Mouse (Mus musculus): ENCODE measurements around the gene Svs4. TPM values are rescaled to one million over a fixed set of nuclear protein-coding genes. Genes with fewer than 3 reads are reported as not detected.
"Not testable (repeated sequence)": the region's sequence is repeated elsewhere in the genome, so short reads cannot be mapped to it uniquely, and the experiment has no call there.

Gene Svs4
- polyA plus RNA-seq (2012; ENCODE audit: insufficient read depth, low replicate concordance): not detected in 2 replicates

DNA sequence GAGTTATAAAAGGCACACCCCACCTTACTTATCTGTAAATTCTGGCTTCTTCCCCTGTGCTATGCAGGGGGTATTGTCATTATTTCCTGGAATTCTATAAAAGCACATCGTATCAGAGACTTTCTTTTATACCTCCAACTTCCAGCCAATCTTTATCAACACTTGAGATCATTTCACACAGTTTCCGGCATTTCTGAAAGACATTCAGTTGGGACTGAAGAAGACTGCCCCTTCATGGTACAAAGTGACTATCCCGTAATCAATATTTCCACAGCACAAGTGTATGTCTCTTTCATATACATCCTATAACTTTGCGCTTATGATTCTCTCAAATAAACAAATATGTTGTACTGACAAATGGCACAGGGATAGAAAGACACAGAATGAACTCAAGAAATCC, at the start of gene Svs4:
Svs4 (minus strand) TSS at position 101 of the 400 bp plus-strand sequence.
- H3K36me3 ChIP-seq (replicated peaks; ENCODE audit: low read length): no peaks in the 10 kb centered on the region
- no peaks in the 10 kb centered on the region for H3K9me3 ChIP-seq
- no peak for TF ChIP-seq FLI1 (IDR thresholded peaks at IDR 0.05; ENCODE audit: low read length)
- TF ChIP-seq GATA1 (IDR thresholded peaks at IDR 0.05; ENCODE audit: borderline replicate concordance, low read length): no peak

DNA sequence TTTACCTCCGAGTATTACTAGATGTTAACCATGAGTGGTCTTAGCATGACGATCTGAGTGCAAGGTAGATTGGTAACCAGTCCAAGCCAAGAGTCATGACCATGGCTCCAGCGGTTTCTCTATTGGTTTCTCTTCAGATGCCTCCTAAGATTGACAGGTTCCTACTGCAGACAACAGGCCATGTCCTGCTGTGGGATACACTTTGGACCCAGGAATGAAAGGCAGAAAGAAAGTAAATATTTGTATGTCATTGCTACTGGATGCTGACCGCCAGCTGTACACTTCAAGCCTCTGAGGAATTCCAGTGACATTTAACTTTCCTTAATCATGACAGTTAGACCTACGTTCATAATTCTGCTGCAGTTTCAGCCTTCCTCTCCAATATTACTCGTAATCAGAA, 42.7 kb upstream of the Svs4 start:
- Histone ChIP-seq H3K9me3 (peaks cover 5% of the 10 kb centered on the region), H3K36me3 (replicated peaks; ENCODE audit: low read length) (no peaks in the 10 kb centered on the region), H3K27me3 (replicated peaks) (peaks cover 7% of the 10 kb centered on the region), H3K4me1 (no peaks in the 10 kb centered on the region), H3K4me3 (replicated peaks) (no peak overlapping the region)
- TF ChIP-seq GATA1 (IDR thresholded peaks at IDR 0.05; ENCODE audit: borderline replicate concordance, low read length) (no peak), FLI1 (IDR thresholded peaks at IDR 0.05; ENCODE audit: low read length) (no peak)

More for the DNA sequence above, at the start of gene Svs4:
- H3K4me3 ChIP-seq (replicated peaks): no peak within 1 kb of the TSS
- no peaks in the 10 kb centered on the region for H3K27me3 ChIP-seq (replicated peaks)
- no peaks in the 10 kb centered on the region for H3K4me1 ChIP-seq

DNA sequence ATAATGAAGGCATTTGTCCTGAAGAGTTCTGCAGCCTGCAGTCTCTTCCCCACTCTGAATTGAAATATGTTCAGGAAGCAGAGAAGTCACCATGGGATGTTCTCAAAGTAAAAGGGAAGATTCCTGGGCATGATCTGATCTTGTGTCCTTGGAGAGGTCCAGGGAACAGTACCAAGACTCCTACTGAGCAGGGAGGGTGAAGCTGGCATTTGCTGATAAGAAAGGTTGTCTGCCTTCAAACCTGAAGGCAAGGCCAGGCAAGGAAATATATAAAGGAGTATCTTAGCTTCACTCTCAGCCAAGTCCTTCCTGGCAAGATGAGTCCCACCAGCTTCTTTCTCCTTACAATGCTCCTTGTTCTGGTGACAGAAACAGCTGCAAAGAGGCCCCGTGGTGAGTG, 38.2 kb upstream of the Svs4 start, which contains the start of gene Svs6:
Svs6 (plus strand) TSS at position 301 of the 400 bp plus-strand sequence.
- H3K4me3 ChIP-seq (replicated peaks); H3K36me3 ChIP-seq (replicated peaks; ENCODE audit: low read length); H3K9me3 ChIP-seq; H3K27me3 ChIP-seq (replicated peaks); H3K4me1 ChIP-seq: not testable (repeated sequence)

DNA sequence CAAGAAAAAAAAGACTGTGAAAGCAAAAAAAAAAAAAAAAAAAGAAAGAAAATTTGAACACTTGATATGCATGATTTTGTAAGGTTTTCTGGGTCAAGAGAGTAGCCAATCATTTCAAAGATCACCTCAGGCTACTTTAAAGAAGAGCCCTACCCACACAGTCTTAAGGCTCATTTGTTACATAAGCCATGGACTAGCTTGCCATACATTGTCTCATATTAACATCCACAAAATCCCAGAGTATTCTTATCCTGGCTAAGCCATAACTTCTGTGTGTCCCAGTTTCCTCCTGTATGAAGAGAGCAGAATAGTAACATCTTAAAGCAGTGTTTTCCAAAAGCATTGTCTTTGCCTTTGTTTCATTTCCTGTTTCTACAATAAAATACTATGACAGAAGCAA, 37.2 kb upstream of the Svs4 start:
- H3K27me3 ChIP-seq (replicated peaks): not testable (repeated sequence)

DNA sequence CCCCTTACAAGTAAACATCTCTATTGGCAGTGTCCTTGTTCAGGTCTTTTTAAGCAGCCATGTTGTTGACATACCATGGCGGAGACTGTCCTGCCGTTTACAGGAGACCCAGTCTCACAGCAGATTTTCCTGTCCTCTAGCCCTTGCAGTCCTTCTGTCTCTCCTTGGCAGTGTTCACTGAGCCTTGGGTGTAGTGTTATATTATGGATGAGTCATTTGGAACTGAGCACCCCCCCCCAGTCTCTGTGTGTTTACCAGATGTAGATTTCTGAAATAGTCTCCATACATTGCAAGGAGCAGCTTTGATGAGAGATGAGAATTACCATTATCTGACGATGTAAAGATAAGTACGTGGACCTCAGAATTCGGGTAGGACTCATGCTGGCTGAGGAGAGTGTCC, 34.3 kb upstream of the Svs4 start:
- Histone ChIP-seq H3K36me3 (replicated peaks; ENCODE audit: low read length) (no peaks in the 10 kb centered on the region), H3K4me1 (no peaks in the 10 kb centered on the region), H3K4me3 (replicated peaks) (no peak overlapping the region), H3K9me3 (no peaks in the 10 kb centered on the region), H3K27me3 (replicated peaks) (peaks cover 5% of the 10 kb centered on the region)
- TF ChIP-seq FLI1 (IDR thresholded peaks at IDR 0.05; ENCODE audit: low read length): no peak
- no peak for TF ChIP-seq GATA1 (IDR thresholded peaks at IDR 0.05; ENCODE audit: borderline replicate concordance, low read length)

More for the DNA sequence above, 37.2 kb upstream of the Svs4 start:
- not testable (repeated sequence) for H3K36me3 ChIP-seq (replicated peaks; ENCODE audit: low read length); H3K4me1 ChIP-seq; H3K9me3 ChIP-seq; H3K4me3 ChIP-seq (replicated peaks)

DNA sequence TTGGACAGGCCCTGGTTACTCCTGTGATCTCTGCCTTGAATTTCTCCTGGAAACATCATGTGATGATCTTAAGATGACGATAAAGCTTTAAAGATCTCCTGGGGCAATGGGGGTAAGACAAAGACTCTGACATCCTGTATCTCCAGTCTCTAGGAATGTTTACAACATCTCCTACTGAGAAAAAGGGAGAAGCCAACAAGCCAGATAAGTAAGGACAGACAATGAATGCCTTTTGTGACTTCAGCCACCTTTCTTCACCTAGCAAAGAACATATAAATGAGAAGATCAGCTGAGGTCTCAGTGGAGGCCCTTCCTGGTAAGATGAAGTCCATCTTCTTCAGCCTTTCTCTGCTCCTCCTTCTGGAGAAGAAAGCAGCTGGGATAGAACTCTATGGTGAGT, 10.7 kb upstream of the Svs4 start, which contains the start of gene Svs3a:
Svs3a (plus strand) TSS at position 301 of the 400 bp plus-strand sequence.
- not testable (repeated sequence) for H3K27me3 ChIP-seq (replicated peaks); H3K9me3 ChIP-seq; H3K4me3 ChIP-seq (replicated peaks); H3K4me1 ChIP-seq; H3K36me3 ChIP-seq (replicated peaks; ENCODE audit: low read length)

DNA sequence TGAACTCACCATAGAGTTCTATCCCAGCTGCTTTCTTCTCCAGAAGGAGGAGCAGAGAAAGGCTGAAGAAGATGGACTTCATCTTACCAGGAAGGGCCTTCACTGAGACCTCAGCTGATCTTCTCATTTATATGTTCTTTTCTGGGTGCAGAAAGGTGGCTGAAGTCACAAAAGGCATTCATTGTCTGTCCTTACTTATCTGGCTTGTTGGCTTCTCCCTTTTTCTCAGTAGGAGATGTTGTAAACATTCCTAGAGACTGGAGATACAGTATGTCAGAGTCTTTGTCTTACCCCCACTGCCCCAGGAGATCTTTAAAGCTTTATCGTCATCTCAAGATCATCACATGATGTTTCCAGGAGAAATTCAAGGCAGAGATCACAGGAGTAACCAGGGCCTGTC, 21.7 kb downstream of the Svs4 start, which contains the start of gene Svs3b:
Svs3b (minus strand) TSS at position 101 of the 400 bp plus-strand sequence.
- not testable (repeated sequence) for H3K9me3 ChIP-seq; H3K36me3 ChIP-seq (replicated peaks; ENCODE audit: low read length); H3K4me1 ChIP-seq; H3K27me3 ChIP-seq (replicated peaks); H3K4me3 ChIP-seq (replicated peaks)

DNA sequence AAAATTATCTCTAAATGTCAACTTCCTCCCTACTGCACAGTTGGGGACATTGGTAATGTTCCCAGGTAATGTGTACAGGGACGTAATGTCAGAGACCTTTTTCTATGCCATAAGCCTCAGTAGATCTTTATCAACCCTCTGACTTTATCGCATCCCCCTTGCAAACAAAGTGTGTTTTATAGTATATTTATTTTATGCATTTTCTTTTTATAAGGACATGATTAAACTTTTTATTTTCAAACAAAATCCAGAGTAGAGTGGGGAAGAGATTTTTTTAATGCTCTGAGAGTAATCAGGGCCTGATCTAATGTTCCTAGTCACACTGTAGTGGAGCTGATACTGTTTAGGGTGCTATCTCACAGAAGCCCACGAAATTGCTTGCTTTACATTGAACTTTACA, 39.9 kb downstream of the Svs4 start, which contains the start of gene Svs2:
Svs2 (minus strand) TSS at position 101 of the 400 bp plus-strand sequence.
- Histone ChIP-seq H3K27me3 (replicated peaks) (peaks cover 9% of the 10 kb centered on the region), H3K4me1 (no peaks in the 10 kb centered on the region), H3K9me3 (no peaks in the 10 kb centered on the region), H3K4me3 (replicated peaks) (no peak within 1 kb of the TSS), H3K36me3 (replicated peaks; ENCODE audit: low read length) (no peaks in the 10 kb centered on the region)
- TF ChIP-seq GATA1 (IDR thresholded peaks at IDR 0.05; ENCODE audit: borderline replicate concordance, low read length) (no peak), FLI1 (IDR thresholded peaks at IDR 0.05; ENCODE audit: low read length) (no peak)

DNA sequence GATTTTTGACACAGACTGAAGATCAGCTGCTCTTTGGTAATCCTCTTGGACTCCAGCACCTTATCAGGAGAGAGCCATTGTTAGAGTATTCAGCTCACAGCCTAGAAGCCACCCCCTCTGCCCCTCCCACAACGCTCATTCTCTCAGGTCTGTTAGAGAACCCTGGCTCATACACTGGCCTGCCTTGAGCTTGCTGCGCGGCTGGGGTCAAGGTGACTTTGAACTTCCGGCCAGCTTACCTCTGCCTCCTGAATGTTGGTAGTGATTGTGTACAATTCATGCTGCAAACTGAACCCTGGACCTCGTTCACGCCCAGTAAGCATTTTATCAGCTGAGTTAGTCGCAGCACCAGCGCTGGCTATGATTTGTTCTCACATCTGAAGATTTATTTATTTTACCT, 45.6 kb downstream of the Svs4 start:
- H3K9me3 ChIP-seq: no peaks in the 10 kb centered on the region
- H3K36me3 ChIP-seq (replicated peaks; ENCODE audit: low read length): no peaks in the 10 kb centered on the region
- no peaks in the 10 kb centered on the region for H3K4me1 ChIP-seq
- TF ChIP-seq FLI1 (IDR thresholded peaks at IDR 0.05; ENCODE audit: low read length) (no peak), GATA1 (IDR thresholded peaks at IDR 0.05; ENCODE audit: borderline replicate concordance, low read length) (no peak)
- H3K4me3 ChIP-seq (replicated peaks): no peak overlapping the region
- H3K27me3 ChIP-seq (replicated peaks): peaks cover 8% of the 10 kb centered on the region

DNA sequence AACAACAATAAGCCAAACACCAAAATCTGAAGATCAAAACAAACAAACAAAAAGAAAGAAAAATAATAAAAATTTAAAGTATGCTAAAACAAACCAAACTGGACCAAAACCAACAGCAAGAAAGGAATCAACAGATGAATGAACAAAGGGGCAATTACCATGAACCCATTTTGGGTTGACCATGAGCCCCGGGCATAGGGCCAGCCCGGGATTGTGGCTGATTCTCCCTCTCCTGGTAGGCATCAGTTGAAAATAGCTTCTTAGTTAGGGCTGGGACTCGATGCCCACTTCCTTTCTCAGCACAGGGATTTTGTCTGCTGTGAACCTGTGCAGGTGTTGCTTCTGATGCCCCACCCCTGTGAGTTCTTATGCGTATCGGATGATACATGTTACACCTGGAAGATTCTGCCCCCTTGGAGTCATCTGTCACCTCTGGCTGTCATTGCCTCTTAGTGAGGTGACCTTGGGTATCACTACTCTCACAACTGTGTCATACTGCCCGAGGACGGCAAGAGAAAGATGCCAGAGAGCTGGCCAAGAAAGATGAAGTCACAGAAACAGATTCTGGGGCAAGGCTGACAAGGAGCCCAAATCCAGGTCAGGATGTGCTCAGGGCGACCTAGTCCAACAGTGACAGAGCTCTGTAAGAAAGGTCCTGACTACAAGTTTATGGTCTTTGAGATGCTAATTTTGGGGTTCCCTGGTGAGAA, 49.7 kb downstream of the Svs4 start:
- no peaks in the 10 kb centered on the region for H3K9me3 ChIP-seq
- TF ChIP-seq GATA1 (IDR thresholded peaks at IDR 0.05; ENCODE audit: borderline replicate concordance, low read length) (no peak), FLI1 (IDR thresholded peaks at IDR 0.05; ENCODE audit: low read length) (no peak)
- peaks cover 7% of the 10 kb centered on the region for H3K27me3 ChIP-seq (replicated peaks)
- H3K4me1 ChIP-seq: no peaks in the 10 kb centered on the region
- no peaks in the 10 kb centered on the region for H3K36me3 ChIP-seq (replicated peaks; ENCODE audit: low read length)
- no peak overlapping the region for H3K4me3 ChIP-seq (replicated peaks)

Other genes starting within 250 kb of the Svs4 start
- gene Stk4, start 208.1 kb downstream of the Svs4 start, polyA plus RNA-seq (2012; ENCODE audit: insufficient read depth, low replicate concordance): 3.1 and 31.1 TPM in 2 replicates
- gene Tomm34, start 207.3 kb downstream of the Svs4 start, polyA plus RNA-seq (2012; ENCODE audit: insufficient read depth, low replicate concordance): 17.4 and 20.5 TPM in 2 replicates
- gene Kcns1, start 107.3 kb downstream of the Svs4 start, polyA plus RNA-seq (2012; ENCODE audit: insufficient read depth, low replicate concordance): not detected in 2 replicates
- not detected in 2 replicates for gene Wfdc5, start 95.7 kb downstream of the Svs4 start, polyA plus RNA-seq (2012; ENCODE audit: insufficient read depth, low replicate concordance)
- not detected in 2 replicates for gene Wfdc12, start 87.9 kb downstream of the Svs4 start, polyA plus RNA-seq (2012; ENCODE audit: insufficient read depth, low replicate concordance)
- not detected in 2 replicates for gene Wfdc15a, start 78.3 kb downstream of the Svs4 start, polyA plus RNA-seq (2012; ENCODE audit: insufficient read depth, low replicate concordance)
- gene Wfdc15b, start 56.8 kb downstream of the Svs4 start, polyA plus RNA-seq (2012; ENCODE audit: insufficient read depth, low replicate concordance): not detected in 2 replicates
- gene Svs2, start 40.0 kb downstream of the Svs4 start, polyA plus RNA-seq (2012; ENCODE audit: insufficient read depth, low replicate concordance): not detected in 2 replicates
- gene Svs3b, start 21.8 kb downstream of the Svs4 start, polyA plus RNA-seq (2012; ENCODE audit: insufficient read depth, low replicate concordance): not detected in 2 replicates
- gene Svs3a, start 10.8 kb upstream of the Svs4 start, polyA plus RNA-seq (2012; ENCODE audit: insufficient read depth, low replicate concordance): not detected in 2 replicates
- gene Svs6, start 38.3 kb upstream of the Svs4 start, polyA plus RNA-seq (2012; ENCODE audit: insufficient read depth, low replicate concordance): not detected in 2 replicates
- gene Svs5, start 54.3 kb upstream of the Svs4 start, polyA plus RNA-seq (2012; ENCODE audit: insufficient read depth, low replicate concordance): not detected in 2 replicates
- 10.8 and 19.1 TPM in 2 replicates for gene Slpi, start 110.6 kb upstream of the Svs4 start, polyA plus RNA-seq (2012; ENCODE audit: insufficient read depth, low replicate concordance)
- 0.18 TPM in 1 of 2 replicates, not detected in the other for gene Rbpjl, start 124.7 kb upstream of the Svs4 start, polyA plus RNA-seq (2012; ENCODE audit: insufficient read depth, low replicate concordance)
- not detected in 2 replicates for gene Matn4, start 126.7 kb upstream of the Svs4 start, polyA plus RNA-seq (2012; ENCODE audit: insufficient read depth, low replicate concordance)
- gene Sdc4, start 165.4 kb upstream of the Svs4 start, polyA plus RNA-seq (2012; ENCODE audit: insufficient read depth, low replicate concordance): 0.78 and 6.1 TPM in 2 replicates
- 63.1 and 105 TPM in 2 replicates for gene Sys1, start 178.5 kb upstream of the Svs4 start, polyA plus RNA-seq (2012; ENCODE audit: insufficient read depth, low replicate concordance)
- 2.4 TPM in 1 of 2 replicates, not detected in the other for gene Gm20458, start 182.5 kb upstream of the Svs4 start, polyA plus RNA-seq (2012; ENCODE audit: insufficient read depth, low replicate concordance)
- gene Trp53tg5, start 195.3 kb upstream of the Svs4 start, polyA plus RNA-seq (2012; ENCODE audit: insufficient read depth, low replicate concordance): not detected in 2 replicates
- gene Dbndd2, start 207.6 kb upstream of the Svs4 start, polyA plus RNA-seq (2012; ENCODE audit: insufficient read depth, low replicate concordance): 1.7 and 4.2 TPM in 2 replicates
- gene Pigt, start 219.1 kb upstream of the Svs4 start, polyA plus RNA-seq (2012; ENCODE audit: insufficient read depth, low replicate concordance): 103 and 177 TPM in 2 replicates

All from megakaryocyte, embryonic 14.5 days (primary cell).